Mouse (Mus musculus) myocyte (in vitro differentiated cells): ENCODE measurements around the gene Daglb.

Source experiments
- CEBPB ChIP-seq: IDR thresholded peaks from 2 replicates; pipeline ENCODE4 v1.6.1; 2011; ENCODE audit warnings: mild to moderate bottlenecking, moderate library complexity; ENCODE audit not compliant: poor library complexity, insufficient read depth, severe bottlenecking
- E2F4 ChIP-seq: IDR thresholded peaks from one replicate; pipeline ENCODE4 v1.6.1; 2011; ENCODE audit warnings: mild to moderate bottlenecking, control low read depth, moderate library complexity; ENCODE audit not compliant: insufficient read depth
- MAX ChIP-seq: IDR thresholded peaks from one replicate; pipeline ENCODE4 v1.6.1; 2011; ENCODE audit warnings: low read depth, mild to moderate bottlenecking, control low read depth
- MYOD1 ChIP-seq, 3 experiments: IDR thresholded peaks; one replicate each; pipeline ENCODE4 v1.6.1; 2011; ENCODE audit warnings: control low read depth in 2 of 3, low read depth in 2 of 3, mild to moderate bottlenecking in 2 of 3, moderate library complexity in 1 of 3; ENCODE audit not compliant: insufficient read length in 2 of 3, control insufficient read depth in 1 of 3
- POLR2A ChIP-seq: IDR thresholded peaks from one replicate; pipeline ENCODE4 v1.6.1; 2011; ENCODE audit warnings: low read depth, mild to moderate bottlenecking, control low read depth, moderate library complexity; ENCODE audit not compliant: insufficient read length
- POLR2AphosphoS2 ChIP-seq: IDR thresholded peaks from one replicate; pipeline ENCODE4 v1.6.1; 2011; ENCODE audit warnings: low read depth, control low read depth; ENCODE audit not compliant: insufficient read length
- TCF3 ChIP-seq: IDR thresholded peaks from one replicate; pipeline ENCODE4 v1.6.1; 2011; ENCODE audit warnings: low read depth, control low read depth; ENCODE audit not compliant: insufficient read length

DNA sequence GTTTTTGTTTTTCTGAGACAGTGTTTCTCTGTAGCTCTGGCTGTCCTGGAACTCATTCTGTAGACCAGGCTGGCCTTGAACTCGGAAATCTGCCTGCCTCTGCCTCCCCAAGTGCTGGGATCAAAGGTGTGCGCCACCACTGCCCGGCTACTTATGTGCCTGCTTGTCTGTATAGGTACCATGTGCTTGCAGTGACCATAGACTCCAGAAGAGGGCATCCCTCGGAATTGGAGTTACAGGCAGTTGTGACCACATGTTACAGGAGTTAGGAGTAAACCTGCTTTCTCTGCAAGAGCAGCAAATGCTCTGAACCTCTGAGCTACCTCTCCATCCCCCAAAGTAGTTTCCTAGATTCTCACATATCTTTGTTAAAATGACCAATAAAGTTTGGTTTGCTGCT lies 27.4 kb downstream of the Daglb start:
- no peak for TF ChIP-seq POLR2A
- TF ChIP-seq TCF3, result no peak
- TF ChIP-seq MAX, result no peak
- no peak for TF ChIP-seq POLR2AphosphoS2
- no peak for TF ChIP-seq E2F4
- TF ChIP-seq CEBPB, result no peak
- no peak for TF ChIP-seq MYOD1 (IDR thresholded peaks at IDR 0.05; ENCODE audit: control insufficient read depth in 1 of 3, insufficient read length in 2 of 3, low read depth in 2 of 3)
